Mouse (Mus musculus) cerebellum, adult 11 months (tissue): ENCODE data around the gene Crot.
"Not testable (repeated sequence)": the region's sequence is repeated elsewhere in the genome, so short reads cannot be mapped to it uniquely, and the experiment has no call there.

ENCODE experiments used
- DNase-seq: peaks from one replicate; pipeline ENCODE4 v3.0.0; 2022

Gene Crot

GRCm38 (mm10) chr5:8996686-8997512 is at the start of gene Crot:
TSS of gene Crot (minus strand) at chr5:8997324.
- peak; percentile 89 for DNase-seq

- DNase-seq, result no peak
Observed at GRCm38 (mm10) chr5:9045904-9046303, 48.8 kb upstream of the Crot start.

- no peak for DNase-seq
Observed at GRCm38 (mm10) chr5:9044821-9045220, 47.7 kb upstream of the Crot start.

GRCm38 (mm10) chr5:9043582-9044267 is 46.6 kb upstream of the Crot start:
- no peak for DNase-seq

GRCm38 (mm10) chr5:9042721-9043416 is 45.7 kb upstream of the Crot start:
- DNase-seq, result no peak

GRCm38 (mm10) chr5:9040665-9041215 is 43.6 kb upstream of the Crot start:
- DNase-seq, result no peak

- no peak for DNase-seq
Observed at GRCm38 (mm10) chr5:9039978-9040377, 42.9 kb upstream of the Crot start.

GRCm38 (mm10) chr5:9037292-9037691 is 40.2 kb upstream of the Crot start:
- no peak for DNase-seq

GRCm38 (mm10) chr5:9035457-9035856 is 38.3 kb upstream of the Crot start:
- DNase-seq, result no peak

GRCm38 (mm10) chr5:9034535-9034934 is 37.4 kb upstream of the Crot start:
- DNase-seq, result no peak

- no peak for DNase-seq
Observed at GRCm38 (mm10) chr5:9033843-9034242, 36.7 kb upstream of the Crot start.

- no peak for DNase-seq
Observed at GRCm38 (mm10) chr5:9032641-9033040, 35.5 kb upstream of the Crot start.

- no peak for DNase-seq
Observed at GRCm38 (mm10) chr5:9032101-9032590, 35.0 kb upstream of the Crot start.

- DNase-seq, result no peak
Observed at GRCm38 (mm10) chr5:9028266-9028841, 31.2 kb upstream of the Crot start.

- no peak for DNase-seq
Observed at GRCm38 (mm10) chr5:9015352-9015751, 18.2 kb upstream of the Crot start.

GRCm38 (mm10) chr5:9014774-9015173 is 17.6 kb upstream of the Crot start:
- DNase-seq, result no peak

GRCm38 (mm10) chr5:9011374-9011773 is 14.2 kb upstream of the Crot start:
- no peak for DNase-seq

- DNase-seq, result no peak
Observed at GRCm38 (mm10) chr5:9010166-9010565, 13.0 kb upstream of the Crot start.

- DNase-seq, result not testable (repeated sequence)
Observed at GRCm38 (mm10) chr5:9006585-9006984, 9.5 kb upstream of the Crot start.

GRCm38 (mm10) chr5:9000006-9000405 is 2.9 kb upstream of the Crot start:
- DNase-seq, result not testable (repeated sequence)

GRCm38 (mm10) chr5:8999108-8999507 is 2.0 kb upstream of the Crot start:
- DNase-seq, result no peak

- no peak for DNase-seq
Observed at GRCm38 (mm10) chr5:8997513-8997895, 380 bp upstream of the Crot start.
